Mouse (Mus musculus) spleen, adult 2 months (tissue): ENCODE results near the gene Fahd1.

ENCODE experiments used
- CTCF ChIP-seq: fragments of 200-500 bp; IDR thresholded peaks from 2 replicates; pipeline ENCODE4 v1.5.1; 2011; ENCODE audit warnings: mild to moderate bottlenecking, inconsistent platforms; ENCODE audit not compliant: insufficient read depth, insufficient read length, insufficient replicate concordance; ENCODE audit errors: extremely low read depth
- POLR2A ChIP-seq: fragments of 200-500 bp; IDR thresholded peaks from 2 replicates; pipeline ENCODE4 v1.6.1; 2011; ENCODE audit warnings: low read depth, low read length, inconsistent platforms

DNA sequence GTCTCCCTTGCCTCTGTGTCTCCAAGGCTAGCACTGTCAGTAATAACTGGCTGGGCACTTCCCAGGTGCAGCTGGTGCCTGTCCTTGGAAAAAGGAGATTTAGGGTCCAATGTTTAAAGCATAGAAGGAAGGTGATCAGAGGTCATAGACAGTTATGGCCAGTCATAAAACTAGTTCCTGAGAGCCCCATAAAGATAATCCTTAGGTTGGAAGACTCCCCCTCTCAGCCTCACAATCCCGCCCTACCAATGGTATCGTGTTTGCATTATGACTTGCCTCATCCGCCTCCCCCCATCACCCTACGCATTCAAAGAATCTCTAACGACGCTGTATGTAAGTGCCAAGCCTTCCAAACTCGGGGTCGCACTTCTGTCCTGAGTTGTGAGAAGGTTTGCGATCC, 5.6 kb downstream of the Fahd1 start:
- TF ChIP-seq CTCF: no peak
- no peak for TF ChIP-seq POLR2A
